Comparison of ENCODE assay signal across 8 mouse cellular contexts in genomic region chr5:122286191-122286590, GRCm38 (mm10). TPM values are rescaled to one million over a fixed set of nuclear protein-coding genes. Genes with fewer than 3 reads are reported as not detected.
DNase-seq lines count a peak whose midpoint lies in the region; ATAC-seq lines count a peak whose summit lies in the region.

No protein-coding gene starts in this region.

- no peak overlapping the region for H3K9ac ChIP-seq in forebrain, embryonic 11.5 days (ENCODE audit: low read length)
- H3K9ac ChIP-seq in liver, embryonic 15.5 days, result peak overlapping the region; percentile 88; the same call in 1 of the 2 replicates

- H3K27me3 ChIP-seq in forebrain, embryonic 10.5 days (ENCODE audit: poor library complexity, severe bottlenecking), result peaks cover 1% of the 10 kb centered on the region; the same call in 1 of the 2 replicates
- no peaks in the 10 kb centered on the region for H3K27me3 ChIP-seq in forebrain, embryonic 11.5 days (ENCODE audit: control insufficient read depth, insufficient read depth, low read length)
- H3K27me3 ChIP-seq in megakaryocyte, embryonic 14.5 days (replicated peaks), result no peaks in the 10 kb centered on the region
- peaks cover 6% of the 10 kb centered on the region for H3K27me3 ChIP-seq in liver, embryonic 15.5 days

- no peak for DNase-seq in forebrain, embryonic 10.5 days (ENCODE audit: extremely low spot score, low spot score)
- DNase-seq in forebrain, embryonic 11.5 days (ENCODE audit: low spot score), result no peak
- DNase-seq in thymus, postnatal 36 days, result peak; percentile 37 to 56
- no peak for DNase-seq in right cerebral cortex, postnatal 4 days

- 90% methylated on average over 10 of the region's 10 CpGs for WGBS in forebrain, embryonic 10.5 days
- 91% methylated on average over 10 of the region's 10 CpGs for WGBS in forebrain, embryonic 11.5 days
- WGBS in liver, embryonic 15.5 days (ENCODE audit: insufficient replicate concordance), result 78% methylated on average over 10 of the region's 10 CpGs

- H3K9me3 ChIP-seq in forebrain, embryonic 10.5 days, result peaks cover 9% of the 10 kb centered on the region
- no peaks in the 10 kb centered on the region for H3K9me3 ChIP-seq in forebrain, embryonic 11.5 days (ENCODE audit: control insufficient read depth, low read length)
- no peaks in the 10 kb centered on the region for H3K9me3 ChIP-seq in megakaryocyte, embryonic 14.5 days
- H3K9me3 ChIP-seq in liver, embryonic 15.5 days (replicated peaks), result no peaks in the 10 kb centered on the region

- peak overlapping the region; percentile 98 for H3K4me3 ChIP-seq in forebrain, embryonic 10.5 days
- H3K4me3 ChIP-seq in forebrain, embryonic 11.5 days (ENCODE audit: low read depth, low read length), result no peak overlapping the region
- H3K4me3 ChIP-seq in megakaryocyte, embryonic 14.5 days (replicated peaks), result peak overlapping the region; percentile 46
- peak overlapping the region; percentile 97 for H3K4me3 ChIP-seq in liver, embryonic 15.5 days (replicated peaks)

- H3K4me1 ChIP-seq in forebrain, embryonic 10.5 days, result peaks cover 28% of the 10 kb centered on the region
- peaks cover 5% of the 10 kb centered on the region for H3K4me1 ChIP-seq in forebrain, embryonic 11.5 days (replicated peaks; ENCODE audit: control insufficient read depth, insufficient read depth, low read length)
- peaks cover 50% of the 10 kb centered on the region for H3K4me1 ChIP-seq in megakaryocyte, embryonic 14.5 days
- peaks cover 68% of the 10 kb centered on the region for H3K4me1 ChIP-seq in liver, embryonic 15.5 days (replicated peaks)

- ATAC-seq in forebrain, embryonic 11.5 days (replicated peaks; ENCODE audit: low FRiP score), result no peak
- no peak for ATAC-seq in megakaryocyte, adult 5-6 weeks (ENCODE audit: poor library complexity, severe bottlenecking)
- no peak for ATAC-seq in liver, embryonic 15.5 days (ENCODE audit: insufficient read depth)
- no peak for ATAC-seq in erythroid progenitor cell, adult 5-6 weeks (replicated peaks; ENCODE audit: low FRiP score, poor library complexity, severe bottlenecking)

- H3K4me2 ChIP-seq in forebrain, embryonic 11.5 days (ENCODE audit: low read depth, low read length, severe bottlenecking), result no peak overlapping the region
- H3K4me2 ChIP-seq in liver, embryonic 15.5 days, result peak overlapping the region; percentile 99

- H3K27ac ChIP-seq in forebrain, embryonic 10.5 days, result no peak overlapping the region
- no peak overlapping the region for H3K27ac ChIP-seq in forebrain, embryonic 11.5 days (ENCODE audit: low read depth, low read length)
- no peak overlapping the region for H3K27ac ChIP-seq in liver, embryonic 15.5 days (replicated peaks)

- peaks cover 38% of the 10 kb centered on the region for H3K36me3 ChIP-seq in forebrain, embryonic 10.5 days (replicated peaks)
- H3K36me3 ChIP-seq in forebrain, embryonic 11.5 days (ENCODE audit: control insufficient read depth, insufficient read depth, low read length), result no peaks in the 10 kb centered on the region; the same call in 1 of the 2 replicates
- peaks cover 30% of the 10 kb centered on the region for H3K36me3 ChIP-seq in megakaryocyte, embryonic 14.5 days (replicated peaks; ENCODE audit: low read length)
- H3K36me3 ChIP-seq in liver, embryonic 15.5 days (replicated peaks), result 0 out of 2 replicates have a peak, but pooled peaks cover 12% of the 10 kb centered on the region

RNA-seq across cellular contexts. Expression of gene Pptc7, which starts 2.0 kb away (rescaled TPM):
- 8.3 and 9.0 TPM in 2 replicates for polyA plus RNA-seq in forebrain, embryonic 10.5 days (2016; fragmentation: Nextera tagmentation; extraction: Ambion mirVana)
- 9.1 and 9.8 TPM in 2 replicates for polyA plus RNA-seq in forebrain, embryonic 11.5 days (2014; fragmentation: Nextera tagmentation; extraction: Ambion mirVana)
- 4.8 and 5.0 TPM in 2 replicates for polyA plus RNA-seq in megakaryocyte, embryonic 14.5 days (2012; ENCODE audit: insufficient read depth, low replicate concordance)
- total RNA-seq in megakaryocyte, adult 5-6 weeks (2015), result 18.6 and 18.8 TPM in 2 replicates
- 19.9 and 22.0 TPM in 2 replicates for total RNA-seq in megakaryocyte, adult 5-6 weeks (2017)
- polyA plus RNA-seq in liver, embryonic 15.5 days (2015; fragmentation: Nextera tagmentation; extraction: Ambion mirVana), result 3.7 TPM in 2 replicates
- 0.72 and 2.5 TPM in 2 replicates for total RNA-seq in erythroid progenitor cell, adult 5-6 weeks (2015; ENCODE audit: low replicate concordance)
- total RNA-seq in erythroid progenitor cell, adult 5-6 weeks (2017; ENCODE audit: low replicate concordance), result 5.8 and 6.2 TPM in 2 replicates

RNA-seq across cellular contexts. Expression of gene Tctn1, which starts 21.9 kb away (rescaled TPM):
- 5.8 and 6.2 TPM in 2 replicates for polyA plus RNA-seq in forebrain, embryonic 10.5 days (2016; fragmentation: Nextera tagmentation; extraction: Ambion mirVana)
- 5.2 and 7.5 TPM in 2 replicates for polyA plus RNA-seq in forebrain, embryonic 11.5 days (2014; fragmentation: Nextera tagmentation; extraction: Ambion mirVana)
- 3.2 and 11.9 TPM in 2 replicates for polyA plus RNA-seq in megakaryocyte, embryonic 14.5 days (2012; ENCODE audit: insufficient read depth, low replicate concordance)
- total RNA-seq in megakaryocyte, adult 5-6 weeks (2015), result 3.2 and 4.3 TPM in 2 replicates
- total RNA-seq in megakaryocyte, adult 5-6 weeks (2017), result 3.5 and 6.5 TPM in 2 replicates
- 0.73 and 0.89 TPM in 2 replicates for polyA plus RNA-seq in liver, embryonic 15.5 days (2015; fragmentation: Nextera tagmentation; extraction: Ambion mirVana)
- total RNA-seq in erythroid progenitor cell, adult 5-6 weeks (2015; ENCODE audit: low replicate concordance), result 16.2 and 19.7 TPM in 2 replicates
- total RNA-seq in erythroid progenitor cell, adult 5-6 weeks (2017; ENCODE audit: low replicate concordance), result 8.7 and 39.3 TPM in 2 replicates

Comparison
In these comparisons a context has a peak if more than half of its experiments do, and no peak if none do; other contexts are left out.
1. DNase-seq: peak in thymus, postnatal 36 days (2 of 2); none in forebrain, embryonic 10.5 days (single experiment), forebrain, embryonic 11.5 days (single experiment) and right cerebral cortex, postnatal 4 days (single experiment).